Mouse (Mus musculus): ENCODE results near the gene Gm11238.
"Not testable (repeated sequence)": the region's sequence is repeated elsewhere in the genome, so short reads cannot be mapped to it uniquely, and the experiment has no call there.

The Gm11238 gene

DNA sequence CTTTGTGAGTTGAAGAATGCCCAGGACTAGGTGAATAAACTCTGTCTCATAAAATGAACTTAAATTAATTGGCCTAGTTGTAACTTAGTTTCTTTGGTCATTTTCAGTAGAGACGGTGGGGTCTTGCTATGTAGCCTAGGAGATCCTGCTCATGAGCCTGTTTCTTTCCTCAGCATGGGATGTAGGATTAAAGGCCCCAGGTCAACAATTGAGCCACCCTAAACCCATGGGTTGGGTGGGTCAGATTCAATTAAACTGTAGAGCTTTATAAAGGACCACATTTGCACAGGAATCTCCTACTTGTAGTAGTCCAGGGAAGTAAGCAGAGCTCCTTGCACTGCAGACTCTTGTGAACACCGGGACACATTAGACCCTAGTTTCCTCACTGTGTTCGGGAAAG is at the start of gene Gm11238:
TSS of gene Gm11238 (plus strand) at position 301 of the 400 bp plus-strand sequence.
- DNase-seq, result not testable (repeated sequence)

DNA sequence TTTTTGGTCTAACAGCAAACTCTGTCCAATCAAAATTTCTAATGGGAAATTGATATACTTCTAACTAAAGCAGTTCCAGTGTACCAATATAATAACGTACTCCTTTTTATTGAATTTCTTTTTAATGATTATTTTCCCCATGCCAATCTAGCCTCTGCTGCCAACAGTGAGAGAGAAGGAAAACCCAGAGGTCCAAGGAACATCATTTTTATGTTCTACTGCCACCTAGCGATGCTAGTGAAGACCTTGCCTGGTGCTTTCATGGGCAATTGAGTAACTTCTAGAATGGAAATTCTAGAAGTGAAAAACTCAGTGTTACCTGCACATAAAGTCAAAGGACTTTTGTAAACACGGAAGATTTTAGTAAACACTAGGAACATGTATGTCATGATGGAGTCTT is 8.4 kb upstream of the Gm11238 start:
- DNase-seq, result peak; percentile 5

DNA sequence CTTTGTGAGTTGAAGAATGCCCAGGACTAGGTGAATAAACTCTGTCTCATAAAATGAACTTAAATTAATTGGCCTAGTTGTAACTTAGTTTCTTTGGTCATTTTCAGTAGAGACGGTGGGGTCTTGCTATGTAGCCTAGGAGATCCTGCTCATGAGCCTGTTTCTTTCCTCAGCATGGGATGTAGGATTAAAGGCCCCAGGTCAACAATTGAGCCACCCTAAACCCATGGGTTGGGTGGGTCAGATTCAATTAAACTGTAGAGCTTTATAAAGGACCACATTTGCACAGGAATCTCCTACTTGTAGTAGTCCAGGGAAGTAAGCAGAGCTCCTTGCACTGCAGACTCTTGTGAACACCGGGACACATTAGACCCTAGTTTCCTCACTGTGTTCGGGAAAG is 15.0 kb downstream of the Gm11238 start, which contains the start of gene Gm11237:
TSS of gene Gm11237 (plus strand) at position 301 of the 400 bp plus-strand sequence.
- DNase-seq, result not testable (repeated sequence)

DNA sequence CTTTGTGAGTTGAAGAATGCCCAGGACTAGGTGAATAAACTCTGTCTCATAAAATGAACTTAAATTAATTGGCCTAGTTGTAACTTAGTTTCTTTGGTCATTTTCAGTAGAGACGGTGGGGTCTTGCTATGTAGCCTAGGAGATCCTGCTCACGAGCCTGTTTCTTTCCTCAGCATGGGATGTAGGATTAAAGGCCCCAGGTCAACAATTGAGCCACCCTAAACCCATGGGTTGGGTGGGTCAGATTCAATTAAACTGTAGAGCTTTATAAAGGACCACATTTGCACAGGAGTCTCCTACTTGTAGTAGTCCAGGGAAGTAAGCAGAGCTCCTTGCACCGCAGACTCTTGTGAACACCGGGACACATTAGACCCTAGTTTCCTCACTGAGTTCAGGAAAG is 30.1 kb downstream of the Gm11238 start, which contains the start of gene Gm11236:
TSS of gene Gm11236 (plus strand) at position 301 of the 400 bp plus-strand sequence.
- DNase-seq, result not testable (repeated sequence)

DNA sequence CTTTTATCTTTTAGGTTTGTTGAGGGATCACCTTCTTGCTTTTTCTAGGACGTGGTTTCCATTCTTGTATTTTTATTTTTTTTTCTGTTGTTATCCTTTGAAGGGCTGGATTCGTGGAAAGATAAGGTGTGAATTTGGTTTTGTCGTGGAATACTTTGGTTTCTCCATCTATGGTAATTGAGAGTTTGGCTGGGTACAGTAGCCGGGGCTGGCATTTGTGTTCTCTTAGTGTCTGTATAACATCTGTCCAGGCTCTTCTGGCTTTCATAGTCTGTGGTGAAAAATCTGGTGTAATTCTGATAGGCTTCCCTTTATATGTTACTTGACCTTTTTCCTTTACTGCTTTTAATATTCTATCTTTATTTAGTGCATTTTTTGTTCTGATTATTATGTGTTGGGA is 54.2 kb downstream of the Gm11238 start:
- not testable (repeated sequence) for DNase-seq

DNA sequence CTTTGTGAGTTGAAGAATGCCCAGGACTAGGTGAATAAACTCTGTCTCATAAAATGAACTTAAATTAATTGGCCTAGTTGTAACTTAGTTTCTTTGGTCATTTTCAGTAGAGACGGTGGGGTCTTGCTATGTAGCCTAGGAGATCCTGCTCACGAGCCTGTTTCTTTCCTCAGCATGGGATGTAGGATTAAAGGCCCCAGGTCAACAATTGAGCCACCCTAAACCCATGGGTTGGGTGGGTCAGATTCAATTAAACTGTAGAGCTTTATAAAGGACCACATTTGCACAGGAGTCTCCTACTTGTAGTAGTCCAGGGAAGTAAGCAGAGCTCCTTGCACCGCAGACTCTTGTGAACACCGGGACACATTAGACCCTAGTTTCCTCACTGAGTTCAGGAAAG is 60.4 kb downstream of the Gm11238 start, which contains the start of gene Gm11239:
TSS of gene Gm11239 (plus strand) at position 301 of the 400 bp plus-strand sequence.
- DNase-seq, result not testable (repeated sequence)

DNA sequence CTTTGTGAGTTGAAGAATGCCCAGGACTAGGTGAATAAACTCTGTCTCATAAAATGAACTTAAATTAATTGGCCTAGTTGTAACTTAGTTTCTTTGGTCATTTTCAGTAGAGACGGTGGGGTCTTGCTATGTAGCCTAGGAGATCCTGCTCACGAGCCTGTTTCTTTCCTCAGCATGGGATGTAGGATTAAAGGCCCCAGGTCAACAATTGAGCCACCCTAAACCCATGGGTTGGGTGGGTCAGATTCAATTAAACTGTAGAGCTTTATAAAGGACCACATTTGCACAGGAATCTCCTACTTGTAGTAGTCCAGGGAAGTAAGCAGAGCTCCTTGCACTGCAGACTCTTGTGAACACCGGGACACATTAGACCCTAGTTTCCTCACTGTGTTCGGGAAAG is 75.5 kb downstream of the Gm11238 start, which contains the start of gene Gm428:
TSS of gene Gm428 (plus strand) at position 301 of the 400 bp plus-strand sequence.
- DNase-seq, result not testable (repeated sequence)

All from kidney, postnatal 14 days (tissue).